In the genomic region with DNA sequence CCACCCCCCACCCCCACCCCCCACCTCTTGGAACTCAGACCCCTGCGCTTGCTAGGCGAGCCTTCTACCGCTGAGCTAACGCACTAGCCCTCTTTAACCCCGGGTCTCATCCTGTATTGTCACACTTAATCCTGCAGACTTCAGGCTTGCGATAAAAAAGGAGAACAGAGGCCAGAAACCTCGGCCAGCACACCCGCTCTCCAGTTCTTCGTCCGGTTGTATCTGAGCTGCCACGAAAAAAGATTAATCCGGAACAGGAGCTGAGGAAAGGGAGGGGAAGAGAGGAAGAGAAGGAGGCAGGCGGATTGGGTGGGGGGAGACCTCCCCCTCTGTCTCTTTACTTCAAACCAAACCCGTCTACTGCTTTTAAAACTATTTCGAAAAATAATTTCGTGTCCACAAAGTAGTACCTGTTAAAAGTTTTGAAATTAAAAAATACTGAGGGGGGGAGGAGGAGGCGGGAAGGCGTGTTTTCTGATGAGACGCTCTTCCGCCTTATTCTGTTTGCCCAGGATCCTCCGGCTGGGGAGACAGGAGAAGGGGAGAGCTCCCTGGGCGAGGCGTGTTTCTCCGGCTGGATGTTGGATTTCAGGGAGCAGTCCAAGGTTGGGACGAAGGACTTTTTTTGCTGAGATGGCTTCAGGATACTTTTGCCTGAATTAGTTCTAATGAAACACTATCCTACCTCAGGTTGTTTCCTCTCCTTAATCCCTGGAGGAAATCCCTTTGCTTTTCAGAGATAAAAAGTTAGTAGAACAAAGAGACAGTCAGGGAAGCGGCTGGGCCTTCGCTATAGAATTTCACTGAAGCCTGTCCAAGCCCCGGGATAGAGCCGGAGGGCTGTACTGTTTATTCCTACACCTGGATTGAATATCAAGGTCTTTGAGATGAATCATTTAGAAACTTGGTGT, we compare ENCODE assay signal across 9 mouse cellular contexts. TPM values are rescaled to one million over a fixed set of nuclear protein-coding genes. Genes with fewer than 3 reads are reported as not detected.
A peak's percentile ranks its signal among the peaks of the same experiment; 100 is the strongest.
DNase-seq lines count a peak whose midpoint lies in the region; ATAC-seq lines count a peak whose summit lies in the region.
"Had no signal": no experiment of that assay in that cellular context is flagged by ENCODE, and none has a peak within 500 bp of the region (broad histone marks: within the 10 kb centered on the region; RNA-seq: fewer than 3 reads in every experiment).

No protein-coding gene starts in this region.

- peaks cover 21% of the 10 kb centered on the region for H3K4me1 ChIP-seq in embryonic facial prominence, embryonic 13.5 days
- peaks cover 15% of the 10 kb centered on the region; the same call in 1 of the 2 replicates for H3K4me1 ChIP-seq in limb, embryonic 15.5 days
- peaks cover 10% of the 10 kb centered on the region for H3K4me1 ChIP-seq in midbrain, embryonic 16.5 days (ENCODE audit: control insufficient read depth, insufficient read depth, low read length)

- peak; percentile 97 for DNase-seq in heart, adult 11 months
- DNase-seq in heart, postnatal 25 days (ENCODE audit: low spot score), result no peak
- DNase-seq in layer of hippocampus, adult 8-10 months (ENCODE audit: low spot score in 2 of 2), result no peak
- no peak for DNase-seq in cerebellum, postnatal 36 days

- no peaks in the 10 kb centered on the region for H3K36me3 ChIP-seq in embryonic facial prominence, embryonic 13.5 days
- no peaks in the 10 kb centered on the region for H3K36me3 ChIP-seq in limb, embryonic 15.5 days
- no peaks in the 10 kb centered on the region for H3K36me3 ChIP-seq in midbrain, embryonic 16.5 days (ENCODE audit: control insufficient read depth, insufficient read depth, low read length)

- peak overlapping the region; percentile 63 for H3K9ac ChIP-seq in embryonic facial prominence, embryonic 13.5 days
- peak overlapping the region; percentile 23; the same call in 1 of the 2 replicates for H3K9ac ChIP-seq in limb, embryonic 15.5 days
- H3K9ac ChIP-seq in midbrain, embryonic 16.5 days (ENCODE audit: low read depth, low read length), result peak overlapping the region; percentile 45

- 1% methylated on average over 29 of the region's 29 CpGs for WGBS in embryonic facial prominence, embryonic 13.5 days
- WGBS in limb, embryonic 15.5 days, result 5% methylated on average over 29 of the region's 29 CpGs
- 2% methylated on average over 29 of the region's 29 CpGs for WGBS in midbrain, embryonic 16.5 days

- peak overlapping the region; percentile 64 for H3K4me2 ChIP-seq in embryonic facial prominence, embryonic 13.5 days
- H3K4me2 ChIP-seq in limb, embryonic 15.5 days, result peak overlapping the region; percentile 49
- peak overlapping the region; percentile 52 for H3K4me2 ChIP-seq in midbrain, embryonic 16.5 days (ENCODE audit: low read length)

- intact Hi-C loops in heart, postnatal 25 days (cut with DNase I), result no loop called here

- peak; percentile 78; the same call in 1 of the 2 replicates for ATAC-seq in embryonic facial prominence, embryonic 13.5 days (ENCODE audit: insufficient number of reproducible peaks, insufficient read depth, low FRiP score, low TSS enrichment, low read depth)
- ATAC-seq in hematopoietic stem cell, adult 5-6 weeks (replicated peaks in 1 of 2; ENCODE audit: insufficient read depth in 1 of 2, low FRiP score in 2 of 2, low TSS enrichment in 1 of 2, low read depth in 1 of 2, poor library complexity in 2 of 2, severe bottlenecking in 2 of 2), result peak; percentile 24 to 57
- no peak for ATAC-seq in limb, embryonic 15.5 days (ENCODE audit: insufficient number of reproducible peaks, low FRiP score, low TSS enrichment, low read depth)
- ATAC-seq in midbrain, embryonic 16.5 days, result peak; percentile 47; the same call in 1 of the 2 replicates
- ATAC-seq: Patski had no signal

- peak overlapping the region; percentile 35 for H3K4me3 ChIP-seq in embryonic facial prominence, embryonic 13.5 days
- H3K4me3 ChIP-seq in limb, embryonic 15.5 days, result peak overlapping the region; percentile 32
- H3K4me3 ChIP-seq in midbrain, embryonic 16.5 days (ENCODE audit: low read depth, low read length), result peak overlapping the region; percentile 22

- no peaks in the 10 kb centered on the region for H3K9me3 ChIP-seq in embryonic facial prominence, embryonic 13.5 days
- no peaks in the 10 kb centered on the region for H3K9me3 ChIP-seq in limb, embryonic 15.5 days
- no peaks in the 10 kb centered on the region for H3K9me3 ChIP-seq in midbrain, embryonic 16.5 days (replicated peaks; ENCODE audit: control insufficient read depth, low read length, poor library complexity, severe bottlenecking)

- no peaks in the 10 kb centered on the region for H3K27me3 ChIP-seq in embryonic facial prominence, embryonic 13.5 days
- H3K27me3 ChIP-seq in limb, embryonic 15.5 days, result no peaks in the 10 kb centered on the region
- H3K27me3 ChIP-seq in midbrain, embryonic 16.5 days (ENCODE audit: control insufficient read depth, insufficient read depth, low read depth, low read length), result no peaks in the 10 kb centered on the region
- H3K27me3 ChIP-seq: Patski had no signal

- H3K27ac ChIP-seq in embryonic facial prominence, embryonic 13.5 days, result peak overlapping the region; percentile 75
- peak overlapping the region; percentile 65 for H3K27ac ChIP-seq in limb, embryonic 15.5 days
- H3K27ac ChIP-seq in midbrain, embryonic 16.5 days (ENCODE audit: low read length), result peak overlapping the region; percentile 20; the same call in 1 of the 2 replicates

RNA-seq across cellular contexts. Expression of a gene that starts 59.2 kb away (rescaled TPM):
- total RNA-seq in heart, postnatal 25 days (2021), result 10 to 100 TPM; 18.5 to 19.5 TPM
- polyA plus RNA-seq in embryonic facial prominence, embryonic 13.5 days (2015; fragmentation: Nextera tagmentation; extraction: Ambion mirVana), result 61.9 and 73.3 TPM in 2 replicates
- 82.0 and 84.7 TPM in 2 replicates for total RNA-seq in hematopoietic stem cell, adult 5-6 weeks (2017)
- polyA plus RNA-seq in limb, embryonic 15.5 days (2015; fragmentation: Nextera tagmentation; extraction: Ambion mirVana), result 66.8 and 71.9 TPM in 2 replicates
- 28.7 and 32.9 TPM in 2 replicates for polyA plus RNA-seq in midbrain, embryonic 16.5 days (2015; fragmentation: Nextera tagmentation; extraction: Ambion mirVana)
- total RNA-seq in layer of hippocampus, adult 8-10 months (2022), result 10 to 100 TPM; 61.1 to 93.4 (median 75.2) TPM

Comparison
In these comparisons a context has a peak if more than half of its experiments do, and no peak if none do; other contexts are left out.
1. H3K27ac ChIP-seq: peak in every context shown above with its lines; median percentile 75 in embryonic facial prominence, embryonic 13.5 days; 65 in limb, embryonic 15.5 days; 20 in midbrain, embryonic 16.5 days.